In the genomic region with DNA sequence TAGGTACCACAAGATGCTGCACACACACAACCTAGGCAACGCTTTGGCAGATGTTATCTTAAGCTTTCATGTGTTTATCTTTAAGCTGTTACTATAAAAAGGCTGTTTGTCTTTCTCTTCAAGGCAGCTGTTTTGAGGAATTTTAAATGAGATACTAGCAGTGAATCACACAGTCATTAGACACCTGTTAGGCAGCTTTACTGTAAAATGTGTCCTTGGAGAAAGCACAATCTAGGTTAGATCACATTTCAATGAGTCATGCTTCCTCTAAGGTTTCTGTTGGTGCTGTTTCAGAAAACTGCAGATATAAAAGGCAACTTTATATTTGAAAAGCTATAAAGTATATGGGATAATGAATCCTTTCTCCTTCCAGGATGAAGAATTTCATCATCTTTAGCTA, we compare ENCODE assay signal across 16 mouse cellular contexts.
"Had no signal": no experiment of that assay in that cellular context is flagged by ENCODE, and none has a peak within 500 bp of the region (broad histone marks: within the 10 kb centered on the region; RNA-seq: fewer than 3 reads in every experiment).

No protein-coding gene starts in this region.

- H3K27ac ChIP-seq: kidney, embryonic 15.5 days; limb, embryonic 13.5 days; liver, embryonic 13.5 days; neural tube, embryonic 12.5 days; neural tube, embryonic 15.5 days had no signal

- H3K9ac ChIP-seq: kidney, embryonic 15.5 days; limb, embryonic 13.5 days; liver, embryonic 13.5 days; neural tube, embryonic 12.5 days; neural tube, embryonic 15.5 days had no signal

- H3K4me1 ChIP-seq: kidney, embryonic 15.5 days; limb, embryonic 13.5 days; liver, embryonic 13.5 days; neural tube, embryonic 12.5 days; neural tube, embryonic 15.5 days had no signal

- DNase-seq: kidney, adult 8-10 months; kidney, postnatal 10 days; kidney, postnatal 36 days; left cerebral cortex, postnatal 4 days; liver, embryonic 13.5 days; lung, adult 2 months; lung, postnatal 14 days; lung, postnatal 4 days; midbrain, embryonic 14.5 days; thymus, adult 2 months; thymus, postnatal 14 days; thymus, postnatal 4 days had no signal

- H3K9me3 ChIP-seq: kidney, embryonic 15.5 days; limb, embryonic 13.5 days; liver, embryonic 13.5 days; neural tube, embryonic 12.5 days; neural tube, embryonic 15.5 days had no signal

- H3K4me3 ChIP-seq: kidney, embryonic 15.5 days; limb, embryonic 13.5 days; liver, embryonic 13.5 days; neural tube, embryonic 12.5 days; neural tube, embryonic 15.5 days had no signal

- H3K27me3 ChIP-seq: kidney, embryonic 15.5 days; limb, embryonic 13.5 days; liver, embryonic 13.5 days; neural tube, embryonic 12.5 days; neural tube, embryonic 15.5 days had no signal

- H3K36me3 ChIP-seq: kidney, embryonic 15.5 days; limb, embryonic 13.5 days; liver, embryonic 13.5 days; neural tube, embryonic 12.5 days; neural tube, embryonic 15.5 days had no signal
